Mouse (Mus musculus) bone marrow, adult 2 months (tissue): Measurements from ENCODE around the gene Gprin1. TPM values are rescaled to one million over a fixed set of nuclear protein-coding genes. Genes with fewer than 3 reads are reported as not detected.

Source experiments
- H3K27ac ChIP-seq: fragments of 200-500 bp; 2 replicates; pipeline ENCODE4 v1.5.1; 2012; ENCODE audit warnings: low read depth, mild to moderate bottlenecking, control low read depth, inconsistent platforms, low read length; ENCODE audit not compliant: control insufficient read depth, poor library complexity, insufficient read depth
- H3K4me1 ChIP-seq: fragments of 200-500 bp; 2 replicates; pipeline ENCODE4 v1.6.1; 2011; ENCODE audit warnings: low read length; ENCODE audit not compliant: control insufficient read depth, insufficient read depth
- H3K4me3 ChIP-seq: fragments of 200-500 bp; replicated peaks from 2 replicates; pipeline ENCODE3; 2011; ENCODE audit warnings: mild to moderate bottlenecking, low read depth, low read length, control low read depth; ENCODE audit not compliant: control insufficient read depth
- CTCF ChIP-seq: fragments of 200-500 bp; IDR thresholded peaks from 2 replicates; pipeline ENCODE4 v1.5.1; 2011; ENCODE audit warnings: low read length, control low read depth; ENCODE audit not compliant: control insufficient read depth, insufficient read depth
- POLR2A ChIP-seq: fragments of 200-500 bp; IDR thresholded peaks from 2 replicates; pipeline ENCODE4 v1.6.1; 2011; ENCODE audit warnings: low read depth, mild to moderate bottlenecking, control low read depth, low read length, borderline replicate concordance; ENCODE audit not compliant: control insufficient read depth
- WGBS: fragments of 180-500 bp; shearing (Covaris S2); methylation state at CpG from one replicate; pipeline ENCODE4 v1.1.7; 2018; 5-methylcytosine and 5-hydroxymethylcytosine counted together
- polyA plus RNA-seq: library from polyadenylated mRNA; stranded (reverse); fragments of >200 nt; gene quantifications from 2 replicates; pipeline ENCODE4 v1.2.4, GENCODE M21; 2011; ENCODE audit warnings: low replicate concordance; ENCODE audit not compliant: missing spikeins, insufficient read depth, insufficient read length

Gene Gprin1
- polyA plus RNA-seq, 1 experiment = not detected

DNA sequence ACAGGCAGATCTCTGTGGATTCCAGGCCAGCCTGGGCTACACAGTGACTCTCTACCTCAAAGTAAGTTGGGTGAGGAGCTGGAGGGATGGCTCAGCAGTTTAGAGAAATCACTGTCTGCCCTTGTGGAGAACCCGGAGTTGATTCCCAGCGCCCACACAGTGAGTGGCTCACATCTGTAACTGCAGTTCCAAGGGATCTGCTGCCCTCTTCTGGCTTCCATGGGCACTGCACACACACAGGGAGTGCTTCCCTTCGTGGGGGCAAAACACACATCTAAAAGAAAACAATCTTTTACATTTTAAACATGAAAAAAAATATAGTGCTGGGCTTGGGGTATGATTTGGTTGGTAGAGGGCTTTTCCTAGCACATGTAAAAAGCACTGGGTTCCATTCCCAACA is 26.5 kb downstream of the Gprin1 start:
- TF ChIP-seq POLR2A (no peak), CTCF (peak; percentile 35; the same call in 1 of the 2 replicates)
- no peak overlapping the region for H3K4me3 ChIP-seq
- no peak overlapping the region for H3K27ac ChIP-seq
- H3K4me1 ChIP-seq = no peaks in the 10 kb centered on the region
- 88% methylated on average over 3 of the region's 3 CpGs for WGBS

GRCm38 (mm10) chr13:54716916-54717315 is 32.8 kb downstream of the Gprin1 start:
- TF ChIP-seq CTCF = peak; percentile 76
- no peak for TF ChIP-seq POLR2A
- H3K4me3 ChIP-seq = no peak overlapping the region
- WGBS = 2% methylated on average over 5 of the region's 5 CpGs
- no peak overlapping the region for H3K27ac ChIP-seq
- no peaks in the 10 kb centered on the region for H3K4me1 ChIP-seq

DNA sequence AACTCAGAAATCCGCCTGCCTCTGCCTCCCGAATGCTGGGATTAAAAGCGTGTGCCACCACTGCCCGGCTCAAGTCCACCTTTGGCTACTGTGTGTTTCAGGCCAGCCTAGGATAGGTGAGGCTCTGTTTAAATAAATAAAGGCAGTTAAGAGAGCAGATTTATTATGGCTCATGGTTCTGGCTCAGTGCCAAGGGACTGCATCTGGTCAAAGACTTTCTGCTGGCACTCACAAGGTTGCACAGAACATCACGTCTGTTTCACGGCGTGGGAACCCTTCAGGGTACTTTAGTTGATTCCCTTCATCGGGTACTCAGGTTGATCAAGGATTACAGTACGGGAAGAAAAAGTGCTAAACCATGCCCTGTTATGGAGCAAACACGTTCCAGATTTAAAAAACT is 34.7 kb downstream of the Gprin1 start:
- WGBS = 73% methylated on average over 10 of the region's 10 CpGs
- TF ChIP-seq CTCF = no peak
- no peak for TF ChIP-seq POLR2A
- no peak overlapping the region for H3K4me3 ChIP-seq
- H3K27ac ChIP-seq = no peak overlapping the region
- H3K4me1 ChIP-seq = no peaks in the 10 kb centered on the region

- TF ChIP-seq POLR2A (no peak), CTCF (peak; percentile 26; the same call in 1 of the 2 replicates)
- H3K4me1 ChIP-seq = no peaks in the 10 kb centered on the region
- no peak overlapping the region for H3K27ac ChIP-seq
- 35% methylated on average over 4 of the region's 4 CpGs for WGBS
- H3K4me3 ChIP-seq = no peak overlapping the region
Observed at GRCm38 (mm10) chr13:54714393-54714792, 35.3 kb downstream of the Gprin1 start.

DNA sequence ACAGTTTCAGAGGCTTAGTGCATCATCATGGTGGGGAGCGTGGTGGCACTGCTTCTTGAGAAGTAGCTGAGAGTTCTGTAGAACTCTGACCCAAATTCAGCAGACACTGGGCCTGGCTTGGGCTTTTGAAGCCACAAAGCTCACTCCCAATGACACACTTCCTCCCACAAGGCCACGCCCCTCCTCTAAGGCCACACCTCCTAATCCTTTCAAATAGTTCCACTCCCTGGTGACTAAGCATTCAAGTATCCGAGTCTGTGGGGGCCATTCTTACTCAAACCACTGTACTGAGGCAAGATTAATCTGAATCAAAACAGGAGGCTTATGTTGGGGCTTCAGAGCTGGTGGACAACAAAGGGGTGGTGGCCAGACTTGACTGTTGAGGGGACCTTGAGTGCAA is 38.8 kb downstream of the Gprin1 start:
- no peak overlapping the region for H3K27ac ChIP-seq
- no peak overlapping the region for H3K4me3 ChIP-seq
- no peak for TF ChIP-seq CTCF
- TF ChIP-seq POLR2A = no peak
- H3K4me1 ChIP-seq = no peaks in the 10 kb centered on the region; the same call in 1 of the 2 replicates
- WGBS = 73% methylated on average over 3 of the region's 3 CpGs

DNA sequence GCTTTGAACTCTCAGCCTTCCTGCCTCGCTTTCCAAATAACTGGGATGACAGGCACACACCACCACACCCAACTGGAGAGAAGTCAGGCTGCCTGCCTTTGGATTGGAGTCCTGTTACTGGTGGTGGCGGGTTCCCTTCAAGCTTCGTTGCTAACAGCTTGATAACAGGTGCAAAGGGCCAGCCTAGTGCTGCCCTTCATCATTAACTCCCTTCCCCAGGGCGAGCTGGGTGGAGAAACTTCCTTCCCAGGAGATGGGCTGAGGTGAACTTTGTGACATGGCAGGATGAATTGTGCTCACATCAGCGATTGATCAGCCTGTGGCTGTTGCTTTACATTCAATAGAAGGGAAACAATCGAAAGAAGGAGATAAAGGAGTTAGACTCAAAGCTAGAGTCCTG is 44.8 kb downstream of the Gprin1 start:
- no peaks in the 10 kb centered on the region; the same call in 1 of the 2 replicates for H3K4me1 ChIP-seq
- H3K27ac ChIP-seq = no peak overlapping the region
- H3K4me3 ChIP-seq = no peak overlapping the region
- no peak for TF ChIP-seq POLR2A
- no peak for TF ChIP-seq CTCF
- 50% methylated on average over 6 of the region's 6 CpGs for WGBS

DNA sequence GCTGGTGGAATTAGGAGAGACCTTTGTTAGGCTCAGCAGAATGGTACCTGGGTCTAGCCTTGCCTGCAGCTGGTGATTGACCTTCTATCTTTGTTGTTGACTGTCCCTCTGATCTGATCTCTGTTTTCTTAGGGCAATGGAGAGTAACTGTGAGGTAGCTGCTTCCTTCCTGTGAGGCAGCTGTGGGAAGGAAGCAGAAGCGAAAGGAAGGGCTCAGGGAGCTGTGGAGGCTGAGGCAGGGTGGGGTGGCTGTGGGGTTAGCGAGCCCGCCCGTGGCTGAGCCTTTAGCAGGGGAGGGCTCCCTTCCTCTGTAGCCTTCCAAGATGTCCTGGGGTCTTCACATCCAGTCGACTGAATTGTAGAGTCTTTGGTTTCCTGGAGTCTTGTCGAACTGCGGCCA is 47.2 kb downstream of the Gprin1 start:
- TF ChIP-seq CTCF (no peak), POLR2A (no peak)
- H3K4me3 ChIP-seq = no peak overlapping the region
- WGBS = 38% methylated on average over 7 of the region's 7 CpGs
- H3K27ac ChIP-seq = no peak overlapping the region
- no peaks in the 10 kb centered on the region for H3K4me1 ChIP-seq

DNA sequence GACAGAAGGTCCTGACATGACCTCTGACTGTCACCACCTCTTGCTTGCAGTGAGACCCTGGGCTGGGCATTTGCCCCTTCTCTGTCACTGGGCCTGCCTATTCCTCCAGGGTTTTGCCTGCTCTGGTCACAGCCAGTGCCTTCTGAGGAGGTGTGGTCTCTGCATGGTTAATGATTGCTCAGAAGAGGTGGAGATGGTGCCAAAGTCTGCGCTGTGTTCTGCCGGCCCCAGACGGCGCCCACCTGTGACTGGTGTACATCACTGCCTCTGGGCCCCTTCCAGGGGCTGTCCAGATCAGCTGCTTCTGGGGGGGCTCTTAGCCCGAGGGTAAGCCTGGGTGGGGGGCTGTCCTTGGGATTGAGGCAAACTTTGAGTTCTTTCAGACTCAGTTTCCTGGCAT is 48.4 kb downstream of the Gprin1 start, which contains the start of gene Cdhr2:
Cdhr2 (plus strand) TSS at position 219 of the 400 bp plus-strand sequence.
- Histone ChIP-seq H3K4me1 (no peaks in the 10 kb centered on the region), H3K27ac (no peak within 1 kb of the TSS), H3K4me3 (no peak within 1 kb of the TSS)
- WGBS = 76% methylated on average over 5 of the region's 5 CpGs
- TF ChIP-seq POLR2A = no peak

DNA sequence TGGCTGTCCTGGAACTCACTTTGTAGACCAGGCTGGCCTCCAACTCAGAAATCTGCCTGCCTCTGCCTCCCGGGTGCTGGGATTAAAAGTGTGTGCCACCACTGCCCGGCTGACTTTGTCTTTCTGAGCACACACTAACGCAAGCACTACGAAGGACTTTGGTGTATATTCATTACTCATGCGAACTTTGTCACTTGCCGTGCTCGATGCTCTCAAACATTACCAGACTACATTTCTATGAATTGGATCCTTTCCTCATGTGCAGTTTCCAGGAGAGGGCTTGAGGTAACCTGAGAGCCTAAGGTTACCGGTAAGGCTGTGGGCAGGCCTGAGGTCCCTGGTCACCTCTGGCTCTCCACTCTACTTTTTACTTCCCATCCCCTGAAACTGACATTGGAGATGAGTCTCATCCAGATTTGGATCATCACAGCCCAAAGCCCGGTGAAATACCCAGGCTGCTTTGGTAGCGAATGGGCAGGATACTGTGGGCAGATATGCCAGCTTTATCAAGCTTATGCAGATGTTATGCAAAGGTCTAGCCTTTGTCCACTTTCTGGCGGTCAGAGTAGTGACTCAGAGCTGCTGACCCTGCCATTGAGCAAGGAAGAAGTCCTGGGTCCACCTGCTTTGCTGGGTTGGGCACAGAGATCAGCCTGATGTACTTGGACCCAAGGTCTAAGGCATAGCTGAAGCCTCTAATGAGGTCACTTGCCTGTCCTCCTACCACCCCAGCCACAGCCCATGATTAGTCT is 54.0 kb downstream of the Gprin1 start:
- WGBS = 86% methylated on average over 11 of the region's 11 CpGs
- Histone ChIP-seq H3K4me3 (no peak overlapping the region), H3K4me1 (peaks cover 6% of the 10 kb centered on the region), H3K27ac (no peak overlapping the region)
- no peak for TF ChIP-seq CTCF
- no peak for TF ChIP-seq POLR2A
